Mouse (Mus musculus): ENCODE data around the gene Gpsm1. TPM values are rescaled to one million over a fixed set of nuclear protein-coding genes. Genes with fewer than 3 reads are reported as not detected.

Gene Gpsm1
- polyA plus RNA-seq, 1 experiment from 2014 or later, result 27.1 TPM

DNA sequence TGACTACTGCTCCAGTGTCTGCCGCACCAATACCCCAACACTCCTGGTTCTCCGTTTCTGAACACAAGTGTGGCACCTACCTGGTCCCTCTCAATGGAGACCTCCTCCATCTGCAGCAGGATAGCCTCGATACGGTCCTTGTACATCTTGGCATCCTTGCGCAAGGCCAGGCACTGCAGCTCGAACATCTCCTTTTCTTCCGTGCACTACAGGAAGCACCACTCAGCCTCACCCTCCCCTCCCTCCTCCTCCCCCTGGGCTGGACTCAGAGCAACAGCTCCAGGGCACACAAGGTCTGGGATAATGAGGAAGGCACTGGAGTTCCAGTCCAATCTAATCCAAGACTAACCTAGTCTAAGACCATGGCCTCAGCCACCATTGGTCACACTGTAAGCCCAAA is 41.4 kb downstream of the Gpsm1 start:
- 76% methylated on average over 7 of the region's 7 CpGs for WGBS
- Histone ChIP-seq H3K36me3 (ENCODE audit: control insufficient read depth, insufficient read depth, low read length) (no peaks in the 10 kb centered on the region), H3K27ac (ENCODE audit: low read depth, low read length) (no peak overlapping the region), H3K4me1 (ENCODE audit: control insufficient read depth, insufficient read depth, low read length) (peaks cover 11% of the 10 kb centered on the region), H3K4me3 (ENCODE audit: low read length) (no peak overlapping the region), H3K9me3 (ENCODE audit: control insufficient read depth, low read length) (no peaks in the 10 kb centered on the region), H3K9ac (ENCODE audit: low read depth, low read length) (no peak overlapping the region), H3K27me3 (ENCODE audit: control insufficient read depth, insufficient read depth, low read length) (no peaks in the 10 kb centered on the region), H3K4me2 (replicated peaks; ENCODE audit: low read depth, low read length) (no peak overlapping the region)
- ATAC-seq (ENCODE audit: low FRiP score, low TSS enrichment), result no peak

GRCm38 (mm10) chr2:26357484-26357883 is 42.2 kb downstream of the Gpsm1 start:
- H3K4me3 ChIP-seq (ENCODE audit: low read length), result no peak overlapping the region
- H3K27ac ChIP-seq (ENCODE audit: low read depth, low read length), result no peak overlapping the region
- H3K4me2 ChIP-seq (replicated peaks; ENCODE audit: low read depth, low read length), result no peak overlapping the region
- no peaks in the 10 kb centered on the region for H3K9me3 ChIP-seq (ENCODE audit: control insufficient read depth, low read length)
- no peaks in the 10 kb centered on the region for H3K27me3 ChIP-seq (ENCODE audit: control insufficient read depth, insufficient read depth, low read length)
- WGBS, result 41% methylated on average over 15 of the region's 15 CpGs
- peak overlapping the region; percentile 28; the same call in 1 of the 2 replicates for H3K9ac ChIP-seq (ENCODE audit: low read depth, low read length)
- no peaks in the 10 kb centered on the region for H3K36me3 ChIP-seq (ENCODE audit: control insufficient read depth, insufficient read depth, low read length)
- peak; percentile 30 for ATAC-seq (ENCODE audit: low FRiP score, low TSS enrichment)
- peaks cover 10% of the 10 kb centered on the region for H3K4me1 ChIP-seq (ENCODE audit: control insufficient read depth, insufficient read depth, low read length)

GRCm38 (mm10) chr2:26358667-26359320 is 43.5 kb downstream of the Gpsm1 start:
- no peak for ATAC-seq (ENCODE audit: low FRiP score, low TSS enrichment)
- 90% methylated on average over 13 of the region's 13 CpGs for WGBS

DNA sequence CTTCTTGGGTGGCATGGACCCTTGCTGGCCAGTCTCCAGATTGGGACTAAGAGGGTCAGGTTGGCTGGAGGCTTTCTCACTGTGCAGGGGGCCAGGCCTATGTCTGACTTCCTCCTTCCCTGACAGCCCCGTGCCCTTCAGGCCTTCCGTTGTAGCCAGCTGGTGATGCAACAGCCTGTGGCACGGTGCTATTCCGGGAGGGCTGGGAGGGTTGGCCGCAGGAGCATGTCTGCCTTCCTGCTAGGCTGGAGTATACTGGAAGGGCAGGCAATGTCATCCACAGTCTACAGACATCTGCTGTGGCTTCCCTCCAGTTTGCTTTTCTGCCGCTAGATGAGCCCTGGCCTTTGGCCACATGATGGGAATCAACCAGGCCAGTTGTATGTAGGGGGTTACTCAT is 44.7 kb downstream of the Gpsm1 start:
- Histone ChIP-seq H3K27ac (ENCODE audit: low read depth, low read length) (no peak overlapping the region), H3K36me3 (ENCODE audit: control insufficient read depth, insufficient read depth, low read length) (peaks cover 16% of the 10 kb centered on the region), H3K27me3 (ENCODE audit: control insufficient read depth, insufficient read depth, low read length) (no peaks in the 10 kb centered on the region), H3K4me1 (ENCODE audit: control insufficient read depth, insufficient read depth, low read length) (peaks cover 6% of the 10 kb centered on the region; the same call in 1 of the 2 replicates), H3K9me3 (ENCODE audit: control insufficient read depth, low read length) (no peaks in the 10 kb centered on the region), H3K9ac (ENCODE audit: low read depth, low read length) (no peak overlapping the region), H3K4me3 (ENCODE audit: low read length) (no peak overlapping the region), H3K4me2 (replicated peaks; ENCODE audit: low read depth, low read length) (no peak overlapping the region)
- WGBS, result 81% methylated on average over 6 of the region's 6 CpGs
- ATAC-seq (ENCODE audit: low FRiP score, low TSS enrichment), result no peak

More at GRCm38 (mm10) chr2:26358667-26359320, 43.5 kb downstream of the Gpsm1 start:
- no peaks in the 10 kb centered on the region for H3K9me3 ChIP-seq (ENCODE audit: control insufficient read depth, low read length)
- no peak overlapping the region for H3K4me2 ChIP-seq (replicated peaks; ENCODE audit: low read depth, low read length)
- H3K36me3 ChIP-seq (ENCODE audit: control insufficient read depth, insufficient read depth, low read length), result 0 out of 2 replicates have a peak, but pooled peaks cover 4% of the 10 kb centered on the region
- H3K27me3 ChIP-seq (ENCODE audit: control insufficient read depth, insufficient read depth, low read length), result no peaks in the 10 kb centered on the region
- H3K27ac ChIP-seq (ENCODE audit: low read depth, low read length), result no peak overlapping the region
- peaks cover 6% of the 10 kb centered on the region; the same call in 1 of the 2 replicates for H3K4me1 ChIP-seq (ENCODE audit: control insufficient read depth, insufficient read depth, low read length)
- no peak overlapping the region for H3K9ac ChIP-seq (ENCODE audit: low read depth, low read length)
- no peak overlapping the region for H3K4me3 ChIP-seq (ENCODE audit: low read length)

DNA sequence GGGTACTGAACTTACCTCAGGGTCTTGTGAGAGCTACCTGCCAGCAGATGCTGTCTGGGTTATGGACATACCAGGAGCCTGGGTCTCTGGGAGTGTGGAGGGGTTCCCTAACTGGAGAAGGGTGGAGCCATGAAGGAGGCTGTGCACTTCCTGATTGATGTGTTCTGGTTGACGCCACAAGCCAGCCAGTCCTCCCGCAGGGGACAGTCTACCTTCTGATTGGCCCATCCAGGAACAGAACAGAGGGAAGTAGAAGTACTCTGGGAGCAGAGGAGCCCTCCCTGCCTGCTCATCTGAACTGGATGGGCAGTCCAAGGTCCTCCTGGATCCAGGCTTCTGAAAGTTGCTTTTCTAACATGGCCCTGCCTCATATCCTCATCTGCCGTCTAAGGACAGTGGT is 45.5 kb downstream of the Gpsm1 start, which contains the start of gene Card9:
TSS of gene Card9 (minus strand) at position 147 of the 400 bp plus-strand sequence.
- Histone ChIP-seq H3K9me3 (ENCODE audit: control insufficient read depth, low read length) (no peaks in the 10 kb centered on the region), H3K27me3 (ENCODE audit: control insufficient read depth, insufficient read depth, low read length) (no peaks in the 10 kb centered on the region), H3K9ac (ENCODE audit: low read depth, low read length) (no peak within 1 kb of the TSS), H3K4me1 (ENCODE audit: control insufficient read depth, insufficient read depth, low read length) (peaks cover 6% of the 10 kb centered on the region; the same call in 1 of the 2 replicates), H3K4me2 (replicated peaks; ENCODE audit: low read depth, low read length) (no peak within 1 kb of the TSS), H3K36me3 (ENCODE audit: control insufficient read depth, insufficient read depth, low read length) (peaks cover 24% of the 10 kb centered on the region), H3K4me3 (ENCODE audit: low read length) (no peak within 1 kb of the TSS), H3K27ac (ENCODE audit: low read depth, low read length) (no peak within 1 kb of the TSS)
- ATAC-seq (ENCODE audit: low FRiP score, low TSS enrichment), result no peak
- whole genome bisulfite sequencing, result 34% methylated on average over 3 of the region's 3 CpGs

- 82% methylated on average over 5 of the region's 5 CpGs for WGBS
- Histone ChIP-seq H3K9me3 (ENCODE audit: control insufficient read depth, low read length) (no peaks in the 10 kb centered on the region), H3K27me3 (ENCODE audit: control insufficient read depth, insufficient read depth, low read length) (no peaks in the 10 kb centered on the region), H3K4me1 (ENCODE audit: control insufficient read depth, insufficient read depth, low read length) (no peaks in the 10 kb centered on the region; the same call in 1 of the 2 replicates), H3K27ac (ENCODE audit: low read depth, low read length) (no peak overlapping the region), H3K9ac (ENCODE audit: low read depth, low read length) (no peak overlapping the region), H3K4me2 (replicated peaks; ENCODE audit: low read depth, low read length) (no peak overlapping the region), H3K36me3 (ENCODE audit: control insufficient read depth, insufficient read depth, low read length) (peaks cover 46% of the 10 kb centered on the region), H3K4me3 (ENCODE audit: low read length) (no peak overlapping the region)
- ATAC-seq (ENCODE audit: low FRiP score, low TSS enrichment), result no peak
Observed at GRCm38 (mm10) chr2:26362991-26363390, 47.7 kb downstream of the Gpsm1 start.

GRCm38 (mm10) chr2:26363481-26363880 is 48.2 kb downstream of the Gpsm1 start:
- H3K4me2 ChIP-seq (replicated peaks; ENCODE audit: low read depth, low read length), result no peak overlapping the region
- no peaks in the 10 kb centered on the region for H3K27me3 ChIP-seq (ENCODE audit: control insufficient read depth, insufficient read depth, low read length)
- no peak overlapping the region for H3K9ac ChIP-seq (ENCODE audit: low read depth, low read length)
- no peak for ATAC-seq (ENCODE audit: low FRiP score, low TSS enrichment)
- peaks cover 51% of the 10 kb centered on the region for H3K36me3 ChIP-seq (ENCODE audit: control insufficient read depth, insufficient read depth, low read length)
- WGBS, result 75% methylated on average over 5 of the region's 5 CpGs
- no peak overlapping the region for H3K4me3 ChIP-seq (ENCODE audit: low read length)
- no peak overlapping the region for H3K27ac ChIP-seq (ENCODE audit: low read depth, low read length)
- H3K4me1 ChIP-seq (ENCODE audit: control insufficient read depth, insufficient read depth, low read length), result no peaks in the 10 kb centered on the region
- H3K9me3 ChIP-seq (ENCODE audit: control insufficient read depth, low read length), result no peaks in the 10 kb centered on the region

- Histone ChIP-seq H3K27ac (ENCODE audit: low read depth, low read length) (no peak overlapping the region), H3K4me1 (ENCODE audit: control insufficient read depth, insufficient read depth, low read length) (no peaks in the 10 kb centered on the region), H3K27me3 (ENCODE audit: control insufficient read depth, insufficient read depth, low read length) (no peaks in the 10 kb centered on the region), H3K4me2 (replicated peaks; ENCODE audit: low read depth, low read length) (no peak overlapping the region), H3K4me3 (ENCODE audit: low read length) (no peak overlapping the region), H3K9me3 (ENCODE audit: control insufficient read depth, low read length) (no peaks in the 10 kb centered on the region), H3K36me3 (ENCODE audit: control insufficient read depth, insufficient read depth, low read length) (peaks cover 65% of the 10 kb centered on the region), H3K9ac (ENCODE audit: low read depth, low read length) (no peak overlapping the region)
- 85% methylated on average over 10 of the region's 10 CpGs for WGBS
- no peak for ATAC-seq (ENCODE audit: low FRiP score, low TSS enrichment)
Observed at GRCm38 (mm10) chr2:26364738-26365465, 49.6 kb downstream of the Gpsm1 start.

DNA sequence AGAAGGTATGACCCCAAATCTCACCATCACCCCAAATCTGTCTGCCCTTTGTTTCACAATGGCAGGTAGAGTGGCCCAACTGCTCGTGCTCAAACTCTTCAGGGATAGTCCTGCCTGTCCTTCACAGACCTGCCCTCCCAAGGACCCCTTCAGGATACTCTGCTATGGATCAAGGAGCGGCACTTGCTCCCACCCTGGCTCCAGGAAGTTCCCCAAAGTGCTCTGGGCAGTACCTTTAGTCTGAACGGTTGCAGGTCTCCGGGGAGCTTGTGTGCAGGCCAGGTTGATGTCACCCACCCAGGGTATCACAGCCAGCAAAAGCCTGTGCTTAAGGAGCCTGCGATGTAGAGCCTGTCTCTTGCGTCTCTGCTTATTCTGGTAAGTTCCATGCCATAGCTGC is 52.6 kb downstream of the Gpsm1 start:
- Histone ChIP-seq H3K9ac (ENCODE audit: low read depth, low read length) (no peak overlapping the region), H3K4me1 (ENCODE audit: control insufficient read depth, insufficient read depth, low read length) (no peaks in the 10 kb centered on the region), H3K27me3 (ENCODE audit: control insufficient read depth, insufficient read depth, low read length) (no peaks in the 10 kb centered on the region), H3K36me3 (ENCODE audit: control insufficient read depth, insufficient read depth, low read length) (peaks cover 92% of the 10 kb centered on the region), H3K9me3 (ENCODE audit: control insufficient read depth, low read length) (no peaks in the 10 kb centered on the region), H3K4me2 (replicated peaks; ENCODE audit: low read depth, low read length) (no peak overlapping the region), H3K27ac (ENCODE audit: low read depth, low read length) (no peak overlapping the region), H3K4me3 (ENCODE audit: low read length) (no peak overlapping the region)
- 95% methylated on average over 6 of the region's 6 CpGs for WGBS
- ATAC-seq (ENCODE audit: low FRiP score, low TSS enrichment), result no peak

Measured in kidney, embryonic 14.5 days (tissue).